Mouse (Mus musculus): ENCODE measurements around the gene Daam1. TPM values are rescaled to one million over a fixed set of nuclear protein-coding genes. Genes with fewer than 3 reads are reported as not detected.

Gene Daam1
- polyA plus RNA-seq, 1 experiment from 2014 or later: 5.0 TPM

- ATAC-seq (replicated peaks; ENCODE audit: low FRiP score, low read depth) (no peak), DNase-seq (ENCODE audit: low spot score) (no peak)
- Histone ChIP-seq H3K27ac (no peak overlapping the region), H3K9me3 (replicated peaks; ENCODE audit: low read length) (no peaks in the 10 kb centered on the region), H3K36me3 (ENCODE audit: insufficient read depth, low read length) (no peaks in the 10 kb centered on the region), H3K9ac (ENCODE audit: low read depth, low read length) (no peak overlapping the region), H3K4me3 (replicated peaks; ENCODE audit: low read depth, low read length) (no peak overlapping the region), H3K4me1 (replicated peaks; ENCODE audit: insufficient read depth, low read length) (0 out of 2 replicates have a peak, but pooled peaks cover 2% of the 10 kb centered on the region), H3K27me3 (ENCODE audit: insufficient read depth, low read length) (no peaks in the 10 kb centered on the region), H3K4me2 (ENCODE audit: low read length) (no peak overlapping the region)
- WGBS: 80% methylated on average over 3 of the region's 3 CpGs
- no peak for TF ChIP-seq CTCF (IDR thresholded peaks at IDR 0.05; ENCODE audit: low read depth)
Observed at GRCm38 (mm10) chr12:71865937-71866336, 35.1 kb downstream of the Daam1 start.

- no peak overlapping the region for H3K9ac ChIP-seq (ENCODE audit: low read depth, low read length)
- no peak overlapping the region for H3K4me2 ChIP-seq (ENCODE audit: low read length)
- peak; percentile 71 for ATAC-seq (replicated peaks; ENCODE audit: low FRiP score, low read depth)
- H3K27me3 ChIP-seq (ENCODE audit: insufficient read depth, low read length): no peaks in the 10 kb centered on the region
- no peaks in the 10 kb centered on the region for H3K36me3 ChIP-seq (ENCODE audit: insufficient read depth, low read length)
- H3K4me1 ChIP-seq (replicated peaks; ENCODE audit: insufficient read depth, low read length): 0 out of 2 replicates have a peak, but pooled peaks cover 2% of the 10 kb centered on the region
- H3K9me3 ChIP-seq (replicated peaks; ENCODE audit: low read length): no peaks in the 10 kb centered on the region
- no peak overlapping the region for H3K4me3 ChIP-seq (replicated peaks; ENCODE audit: low read depth, low read length)
- WGBS: 33% methylated on average over 9 of the region's 9 CpGs
- DNase-seq (ENCODE audit: low spot score): peak; percentile 73
- no peak overlapping the region for H3K27ac ChIP-seq
- TF ChIP-seq CTCF (IDR thresholded peaks at IDR 0.05; ENCODE audit: low read depth): no peak
Observed at GRCm38 (mm10) chr12:71867345-71868240, 36.7 kb downstream of the Daam1 start.

GRCm38 (mm10) chr12:71870644-71871043 lies 39.8 kb downstream of the Daam1 start:
- 81% methylated on average over 6 of the region's 6 CpGs for WGBS
- H3K27ac ChIP-seq: no peak overlapping the region
- no peak overlapping the region for H3K9ac ChIP-seq (ENCODE audit: low read depth, low read length)
- TF ChIP-seq CTCF (IDR thresholded peaks at IDR 0.05; ENCODE audit: low read depth): no peak
- no peak overlapping the region for H3K4me3 ChIP-seq (replicated peaks; ENCODE audit: low read depth, low read length)
- no peaks in the 10 kb centered on the region for H3K36me3 ChIP-seq (ENCODE audit: insufficient read depth, low read length)
- H3K9me3 ChIP-seq (replicated peaks; ENCODE audit: low read length): no peaks in the 10 kb centered on the region
- no peak for ATAC-seq (replicated peaks; ENCODE audit: low FRiP score, low read depth)
- no peaks in the 10 kb centered on the region for H3K4me1 ChIP-seq (replicated peaks; ENCODE audit: insufficient read depth, low read length)
- DNase-seq (ENCODE audit: low spot score): no peak
- H3K27me3 ChIP-seq (ENCODE audit: insufficient read depth, low read length): no peaks in the 10 kb centered on the region
- H3K4me2 ChIP-seq (ENCODE audit: low read length): no peak overlapping the region

GRCm38 (mm10) chr12:71872330-71872729 lies 41.5 kb downstream of the Daam1 start:
- Histone ChIP-seq H3K9me3 (replicated peaks; ENCODE audit: low read length) (no peaks in the 10 kb centered on the region), H3K9ac (ENCODE audit: low read depth, low read length) (no peak overlapping the region), H3K27me3 (ENCODE audit: insufficient read depth, low read length) (no peaks in the 10 kb centered on the region), H3K4me1 (replicated peaks; ENCODE audit: insufficient read depth, low read length) (0 out of 2 replicates have a peak, but pooled peaks cover 3% of the 10 kb centered on the region), H3K4me3 (replicated peaks; ENCODE audit: low read depth, low read length) (no peak overlapping the region), H3K27ac (no peak overlapping the region), H3K36me3 (ENCODE audit: insufficient read depth, low read length) (no peaks in the 10 kb centered on the region), H3K4me2 (ENCODE audit: low read length) (no peak overlapping the region)
- no peak for ATAC-seq (replicated peaks; ENCODE audit: low FRiP score, low read depth)
- TF ChIP-seq CTCF (IDR thresholded peaks at IDR 0.05; ENCODE audit: low read depth): no peak
- no peak for DNase-seq (ENCODE audit: low spot score)
- WGBS: 78% methylated on average over 4 of the region's 4 CpGs

GRCm38 (mm10) chr12:71874561-71874960 lies 43.7 kb downstream of the Daam1 start:
- ATAC-seq (replicated peaks; ENCODE audit: low FRiP score, low read depth) (no peak), DNase-seq (ENCODE audit: low spot score) (no peak)
- Histone ChIP-seq H3K4me2 (ENCODE audit: low read length) (no peak overlapping the region), H3K4me1 (replicated peaks; ENCODE audit: insufficient read depth, low read length) (0 out of 2 replicates have a peak, but pooled peaks cover 3% of the 10 kb centered on the region), H3K9ac (ENCODE audit: low read depth, low read length) (no peak overlapping the region), H3K36me3 (ENCODE audit: insufficient read depth, low read length) (no peaks in the 10 kb centered on the region), H3K27me3 (ENCODE audit: insufficient read depth, low read length) (no peaks in the 10 kb centered on the region), H3K27ac (no peak overlapping the region), H3K9me3 (replicated peaks; ENCODE audit: low read length) (no peaks in the 10 kb centered on the region), H3K4me3 (replicated peaks; ENCODE audit: low read depth, low read length) (no peak overlapping the region)
- no peak for TF ChIP-seq CTCF (IDR thresholded peaks at IDR 0.05; ENCODE audit: low read depth)
- 86% methylated on average over 6 of the region's 6 CpGs for WGBS

- no peak for DNase-seq (ENCODE audit: low spot score)
- no peak overlapping the region for H3K4me3 ChIP-seq (replicated peaks; ENCODE audit: low read depth, low read length)
- no peak overlapping the region for H3K27ac ChIP-seq
- no peaks in the 10 kb centered on the region for H3K9me3 ChIP-seq (replicated peaks; ENCODE audit: low read length)
- H3K27me3 ChIP-seq (ENCODE audit: insufficient read depth, low read length): no peaks in the 10 kb centered on the region
- no peak for ATAC-seq (replicated peaks; ENCODE audit: low FRiP score, low read depth)
- no peak overlapping the region for H3K4me2 ChIP-seq (ENCODE audit: low read length)
- H3K36me3 ChIP-seq (ENCODE audit: insufficient read depth, low read length): no peaks in the 10 kb centered on the region
- no peak for TF ChIP-seq CTCF (IDR thresholded peaks at IDR 0.05; ENCODE audit: low read depth)
- no peak overlapping the region for H3K9ac ChIP-seq (ENCODE audit: low read depth, low read length)
- H3K4me1 ChIP-seq (replicated peaks; ENCODE audit: insufficient read depth, low read length): 0 out of 2 replicates have a peak, but pooled peaks cover 3% of the 10 kb centered on the region
- WGBS: 46% methylated on average over 3 of the region's 3 CpGs
Observed at GRCm38 (mm10) chr12:71874984-71875383, 44.1 kb downstream of the Daam1 start.
